In genomic region chr2:165304819-165305218, GRCm38 (mm10) we compare ENCODE assay signal across 15 mouse cellular contexts.
"Had no signal": no experiment of that assay in that cellular context is flagged by ENCODE, and none has a peak within 500 bp of the region (broad histone marks: within the 10 kb centered on the region; RNA-seq: fewer than 3 reads in every experiment).

No protein-coding gene starts in this region.

- H3K4me1 ChIP-seq: limb, embryonic 10.5 days; limb, embryonic 13.5 days had no signal

- H3K27me3 ChIP-seq: limb, embryonic 13.5 days; lung, embryonic 15.5 days had no signal

- H3K9me3 ChIP-seq: limb, embryonic 10.5 days; limb, embryonic 13.5 days; lung, embryonic 15.5 days had no signal

- H3K9ac ChIP-seq: limb, embryonic 13.5 days; lung, embryonic 15.5 days had no signal

- H3K4me2 ChIP-seq: limb, embryonic 13.5 days; lung, embryonic 15.5 days; midbrain, embryonic 11.5 days had no signal

- H3K27ac ChIP-seq: kidney, postnatal 0 days; limb, embryonic 10.5 days; limb, embryonic 13.5 days; lung, embryonic 15.5 days; stomach, postnatal 0 days had no signal

- DNase-seq: kidney, adult 11 months; kidney, adult 9 months; lung, adult 18-20 months; lung, postnatal 10 days; lung, postnatal 4 days; midbrain, embryonic 14.5 days; thymus, adult 2 months; thymus, postnatal 14 days; thymus, postnatal 4 days had no signal

- H3K4me3 ChIP-seq: limb, embryonic 10.5 days; limb, embryonic 13.5 days; lung, embryonic 15.5 days had no signal
